Mouse (Mus musculus): ENCODE measurements around the gene Mocs3. TPM values are rescaled to one million over a fixed set of nuclear protein-coding genes. Genes with fewer than 3 reads are reported as not detected.
A peak's percentile ranks its signal among the peaks of the same experiment; 100 is the strongest.

Mocs3 gene
- polyA plus RNA-seq, 1 experiment from 2014 or later, result 6.3 TPM

DNA sequence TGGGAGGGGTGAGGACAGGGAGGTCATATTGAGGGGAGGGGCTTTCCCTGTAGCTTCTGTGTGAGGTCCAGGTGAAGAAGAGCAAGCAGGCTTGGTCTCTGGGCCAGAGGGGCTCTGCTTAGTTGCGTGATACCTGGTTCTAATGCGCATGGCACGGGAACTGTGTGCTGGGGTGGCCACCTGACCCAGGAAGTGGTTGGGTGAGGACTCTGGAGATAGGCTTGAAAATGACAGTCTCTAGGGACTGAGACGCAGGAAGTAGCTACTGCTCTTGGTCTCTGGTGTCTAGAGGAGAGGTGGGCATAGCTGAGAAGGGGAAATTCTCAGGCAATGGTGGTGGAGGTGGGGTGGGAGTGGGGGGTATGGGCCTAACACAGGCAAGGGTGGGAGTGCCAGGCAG is 26.8 kb downstream of the Mocs3 start:
- DNase-seq (ENCODE audit: low spot score) (no peak), ATAC-seq (ENCODE audit: low FRiP score, low TSS enrichment) (no peak)
- H3K27ac ChIP-seq (replicated peaks), result no peak overlapping the region
- no peak for TF ChIP-seq EP300 (optimal IDR thresholded peaks at IDR 0.05)
- TF ChIP-seq CTCF (IDR thresholded peaks at IDR 0.05; ENCODE audit: low read depth), result no peak
- no peaks in the 10 kb centered on the region for H3K9me3 ChIP-seq (ENCODE audit: control insufficient read depth, low read length)
- no peak overlapping the region for H3K9ac ChIP-seq (ENCODE audit: low read length)
- WGBS, result 81% methylated on average over 4 of the region's 4 CpGs
- H3K4me3 ChIP-seq (ENCODE audit: low read depth, low read length), result no peak overlapping the region
- H3K36me3 ChIP-seq (ENCODE audit: control insufficient read depth, insufficient read depth, low read length), result no peaks in the 10 kb centered on the region
- no peak overlapping the region for H3K4me2 ChIP-seq (replicated peaks; ENCODE audit: low read depth)
- H3K27me3 ChIP-seq (ENCODE audit: control insufficient read depth, insufficient read depth, low read length), result no peaks in the 10 kb centered on the region
- H3K4me1 ChIP-seq (replicated peaks; ENCODE audit: control insufficient read depth, insufficient read depth), result no peaks in the 10 kb centered on the region

DNA sequence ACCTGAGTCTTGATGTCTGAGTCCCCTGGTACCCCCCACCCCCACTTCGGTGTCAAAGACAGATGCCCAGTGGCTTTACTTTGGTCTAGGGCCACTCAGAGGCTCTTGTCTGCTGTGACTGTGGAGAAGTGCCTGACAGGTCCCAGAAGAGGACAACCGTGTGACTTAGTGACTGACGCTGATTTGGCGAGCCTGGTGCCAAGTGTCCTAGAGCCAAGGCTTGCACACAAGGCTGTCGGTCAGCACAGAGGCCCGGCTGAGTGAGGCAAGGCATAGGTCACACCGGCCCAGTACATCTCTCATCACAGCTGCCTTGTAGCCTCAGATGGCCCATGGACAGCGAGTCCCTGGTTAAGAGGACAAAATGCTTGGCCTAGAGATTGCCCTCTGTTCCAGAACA is 28.6 kb downstream of the Mocs3 start:
- DNase-seq (ENCODE audit: low spot score) (no peak), ATAC-seq (ENCODE audit: low FRiP score, low TSS enrichment) (no peak)
- Histone ChIP-seq H3K4me3 (ENCODE audit: low read depth, low read length) (no peak overlapping the region), H3K27me3 (ENCODE audit: control insufficient read depth, insufficient read depth, low read length) (no peaks in the 10 kb centered on the region), H3K27ac (replicated peaks) (no peak overlapping the region), H3K4me1 (replicated peaks; ENCODE audit: control insufficient read depth, insufficient read depth) (no peaks in the 10 kb centered on the region), H3K4me2 (replicated peaks; ENCODE audit: low read depth) (no peak overlapping the region), H3K9me3 (ENCODE audit: control insufficient read depth, low read length) (no peaks in the 10 kb centered on the region), H3K36me3 (ENCODE audit: control insufficient read depth, insufficient read depth, low read length) (no peaks in the 10 kb centered on the region), H3K9ac (ENCODE audit: low read length) (no peak overlapping the region)
- TF ChIP-seq CTCF (IDR thresholded peaks at IDR 0.05; ENCODE audit: low read depth) (no peak), EP300 (optimal IDR thresholded peaks at IDR 0.05) (no peak)
- 90% methylated on average over 8 of the region's 8 CpGs for WGBS

DNA sequence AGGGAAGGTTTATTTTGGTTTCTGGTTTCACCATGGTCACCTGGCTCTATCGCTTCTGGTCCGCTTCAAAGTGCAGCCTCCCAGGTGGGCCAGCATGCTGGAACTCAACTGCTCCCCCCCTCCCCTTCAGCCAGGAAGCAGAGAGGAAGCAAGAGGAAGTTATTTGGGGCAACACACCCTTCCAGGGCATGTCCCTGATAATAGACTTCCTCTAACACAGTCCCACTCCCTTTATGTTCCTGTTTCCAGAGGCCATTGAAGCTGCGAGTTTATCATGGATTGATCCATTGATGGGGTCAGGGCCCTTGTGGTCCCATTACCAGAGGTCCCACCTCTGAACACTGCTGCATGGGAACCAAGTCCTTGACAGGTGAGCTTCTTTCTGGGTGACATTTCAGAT is 29.7 kb downstream of the Mocs3 start:
- Histone ChIP-seq H3K4me2 (replicated peaks; ENCODE audit: low read depth) (no peak overlapping the region), H3K9me3 (ENCODE audit: control insufficient read depth, low read length) (no peaks in the 10 kb centered on the region), H3K4me1 (replicated peaks; ENCODE audit: control insufficient read depth, insufficient read depth) (no peaks in the 10 kb centered on the region), H3K36me3 (ENCODE audit: control insufficient read depth, insufficient read depth, low read length) (no peaks in the 10 kb centered on the region), H3K27ac (replicated peaks) (no peak overlapping the region), H3K4me3 (ENCODE audit: low read depth, low read length) (no peak overlapping the region), H3K27me3 (ENCODE audit: control insufficient read depth, insufficient read depth, low read length) (no peaks in the 10 kb centered on the region), H3K9ac (ENCODE audit: low read length) (no peak overlapping the region)
- WGBS, result 66% methylated on average over 3 of the region's 3 CpGs
- TF ChIP-seq EP300 (optimal IDR thresholded peaks at IDR 0.05) (no peak), CTCF (IDR thresholded peaks at IDR 0.05; ENCODE audit: low read depth) (no peak)
- DNase-seq (ENCODE audit: low spot score), result no peak
- no peak for ATAC-seq (ENCODE audit: low FRiP score, low TSS enrichment)

DNA sequence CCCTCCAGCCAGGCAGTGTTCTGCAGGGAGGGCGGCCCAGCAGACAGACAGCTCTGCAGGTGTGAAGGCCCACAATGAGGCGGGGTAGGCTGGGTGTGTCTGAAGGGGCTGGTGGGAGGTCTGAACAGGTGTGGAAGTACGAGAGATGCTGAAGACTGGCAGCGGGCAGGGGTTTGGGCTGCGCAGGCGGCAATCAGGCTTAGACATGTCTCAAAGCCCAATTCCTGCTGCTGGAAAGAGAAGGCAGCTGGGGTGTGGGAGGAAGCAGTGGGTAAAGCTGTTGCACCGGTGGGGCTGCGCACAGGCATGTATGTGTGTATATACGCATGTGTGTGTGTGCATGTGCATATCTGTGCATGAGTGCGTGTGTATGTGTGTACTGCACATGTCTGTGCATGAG is 30.5 kb downstream of the Mocs3 start:
- no peak overlapping the region for H3K4me2 ChIP-seq (replicated peaks; ENCODE audit: low read depth)
- no peak overlapping the region for H3K27ac ChIP-seq (replicated peaks)
- ATAC-seq (ENCODE audit: low FRiP score, low TSS enrichment) (no peak), DNase-seq (ENCODE audit: low spot score) (no peak)
- no peaks in the 10 kb centered on the region for H3K36me3 ChIP-seq (ENCODE audit: control insufficient read depth, insufficient read depth, low read length)
- H3K4me1 ChIP-seq (replicated peaks; ENCODE audit: control insufficient read depth, insufficient read depth), result no peaks in the 10 kb centered on the region
- H3K27me3 ChIP-seq (ENCODE audit: control insufficient read depth, insufficient read depth, low read length), result no peaks in the 10 kb centered on the region
- no peaks in the 10 kb centered on the region for H3K9me3 ChIP-seq (ENCODE audit: control insufficient read depth, low read length)
- H3K9ac ChIP-seq (ENCODE audit: low read length), result no peak overlapping the region
- TF ChIP-seq EP300 (optimal IDR thresholded peaks at IDR 0.05), result no peak
- TF ChIP-seq CTCF (IDR thresholded peaks at IDR 0.05; ENCODE audit: low read depth), result no peak
- 70% methylated on average over 10 of the region's 10 CpGs for WGBS
- no peak overlapping the region for H3K4me3 ChIP-seq (ENCODE audit: low read depth, low read length)

DNA sequence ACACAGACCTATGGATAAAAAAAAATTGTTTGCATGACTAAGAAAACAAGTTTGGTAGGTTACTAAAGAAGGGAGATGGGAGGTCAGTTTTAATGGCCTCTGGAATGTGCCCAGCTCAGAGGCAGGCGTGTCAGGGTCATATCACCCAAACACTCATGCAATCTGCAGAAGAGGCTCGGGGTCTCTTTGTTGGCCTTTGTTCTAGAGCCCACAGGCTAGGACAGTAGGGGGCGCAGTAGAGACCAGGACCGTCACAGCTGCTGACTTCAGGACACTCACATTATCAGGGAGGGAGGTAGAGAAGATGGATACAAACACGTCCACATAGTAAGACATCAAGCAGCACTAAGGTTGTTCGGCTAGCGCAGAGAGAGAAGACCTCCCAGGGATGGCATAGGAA is 37.6 kb downstream of the Mocs3 start:
- 32% methylated on average over 7 of the region's 7 CpGs for WGBS
- no peaks in the 10 kb centered on the region for H3K36me3 ChIP-seq (ENCODE audit: control insufficient read depth, insufficient read depth, low read length)
- H3K4me3 ChIP-seq (ENCODE audit: low read depth, low read length), result no peak overlapping the region
- H3K27ac ChIP-seq (replicated peaks), result no peak overlapping the region
- H3K4me2 ChIP-seq (replicated peaks; ENCODE audit: low read depth), result no peak overlapping the region
- DNase-seq (ENCODE audit: low spot score) (peak; percentile 32), ATAC-seq (ENCODE audit: low FRiP score, low TSS enrichment) (no peak)
- H3K27me3 ChIP-seq (ENCODE audit: control insufficient read depth, insufficient read depth, low read length), result no peaks in the 10 kb centered on the region
- no peaks in the 10 kb centered on the region for H3K9me3 ChIP-seq (ENCODE audit: control insufficient read depth, low read length)
- no peak for TF ChIP-seq EP300 (optimal IDR thresholded peaks at IDR 0.05)
- TF ChIP-seq CTCF (IDR thresholded peaks at IDR 0.05; ENCODE audit: low read depth), result peak; percentile 68
- H3K9ac ChIP-seq (ENCODE audit: low read length), result no peak overlapping the region
- no peaks in the 10 kb centered on the region for H3K4me1 ChIP-seq (replicated peaks; ENCODE audit: control insufficient read depth, insufficient read depth)

DNA sequence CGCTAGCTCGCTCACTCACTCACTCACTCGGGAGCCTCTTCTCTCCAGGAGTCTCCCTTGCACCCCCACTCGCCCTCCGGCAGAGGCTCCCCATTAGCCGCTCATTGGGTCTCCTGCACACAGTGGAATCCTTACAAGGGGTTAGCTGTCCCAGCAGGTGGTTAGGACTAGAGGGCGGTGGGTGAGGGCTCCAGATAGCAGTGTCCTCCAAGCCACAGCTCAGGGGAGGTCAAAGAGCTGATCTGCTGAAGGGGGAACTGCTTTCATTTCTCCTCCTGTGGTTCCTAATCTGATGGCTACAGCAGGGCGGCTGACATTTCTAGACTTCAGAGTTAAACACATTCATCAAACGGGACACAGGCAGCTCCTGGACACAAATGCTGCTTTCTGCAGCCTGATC is 43.0 kb downstream of the Mocs3 start:
- no peaks in the 10 kb centered on the region for H3K4me1 ChIP-seq (replicated peaks; ENCODE audit: control insufficient read depth, insufficient read depth)
- H3K9ac ChIP-seq (ENCODE audit: low read length), result no peak overlapping the region
- 42% methylated on average over 9 of the region's 9 CpGs for WGBS
- no peaks in the 10 kb centered on the region for H3K36me3 ChIP-seq (ENCODE audit: control insufficient read depth, insufficient read depth, low read length)
- TF ChIP-seq EP300 (optimal IDR thresholded peaks at IDR 0.05) (no peak), CTCF (IDR thresholded peaks at IDR 0.05; ENCODE audit: low read depth) (no peak)
- H3K4me2 ChIP-seq (replicated peaks; ENCODE audit: low read depth), result no peak overlapping the region
- no peaks in the 10 kb centered on the region for H3K9me3 ChIP-seq (ENCODE audit: control insufficient read depth, low read length)
- no peak for ATAC-seq (ENCODE audit: low FRiP score, low TSS enrichment)
- H3K27ac ChIP-seq (replicated peaks), result no peak overlapping the region
- H3K4me3 ChIP-seq (ENCODE audit: low read depth, low read length), result no peak overlapping the region
- 0 out of 2 replicates have a peak, but pooled peaks cover 2% of the 10 kb centered on the region for H3K27me3 ChIP-seq (ENCODE audit: control insufficient read depth, insufficient read depth, low read length)
- no peak for DNase-seq (ENCODE audit: low spot score)
